Mouse (Mus musculus) limb, embryonic 15.5 days (tissue): ENCODE results near the gene Spin2c. TPM values are rescaled to one million over a fixed set of nuclear protein-coding genes. Genes with fewer than 3 reads are reported as not detected.

Source experiments
- ATAC-seq: fragments of 200-750 bp; cut with Nextera tagmentation; 2 replicates; pipeline ENCODE4 v1.8.0; 2017; ENCODE audit warnings: low read depth, moderate TSS enrichment; ENCODE audit not compliant: insufficient number of reproducible peaks, low FRiP score, low TSS enrichment
- H3K27ac ChIP-seq: fragments of 300-500 bp; sonication (generic); 2 replicates; pipeline ENCODE4 v1.5.1; 2015; ENCODE audit warnings: moderate library complexity, mild to moderate bottlenecking, inconsistent platforms
- H3K27me3 ChIP-seq: fragments of 300-500 bp; sonication (generic); 2 replicates; pipeline ENCODE4 v1.6.1; 2015; ENCODE audit warnings: inconsistent platforms
- H3K36me3 ChIP-seq: fragments of 300-500 bp; sonication (generic); 2 replicates; pipeline ENCODE4 v1.6.1; 2015; ENCODE audit warnings: inconsistent platforms
- H3K4me1 ChIP-seq: fragments of 300-500 bp; sonication (generic); 2 replicates; pipeline ENCODE4 v1.6.1; 2015; ENCODE audit warnings: inconsistent platforms
- H3K4me2 ChIP-seq: fragments of 300-500 bp; sonication (generic); 2 replicates; pipeline ENCODE4 v1.6.1; 2015; ENCODE audit warnings: mild to moderate bottlenecking, inconsistent platforms
- H3K4me3 ChIP-seq: fragments of 300-500 bp; sonication (generic); 2 replicates; pipeline ENCODE4 v1.5.1; 2015; ENCODE audit warnings: mild to moderate bottlenecking, inconsistent platforms
- H3K9ac ChIP-seq: fragments of 300-500 bp; sonication (generic); 2 replicates; pipeline ENCODE4 v1.6.1; 2015; ENCODE audit warnings: inconsistent platforms
- H3K9me3 ChIP-seq: fragments of 300-500 bp; sonication (generic); 2 replicates; pipeline ENCODE4 v1.6.1; 2016; ENCODE audit warnings: inconsistent platforms
- WGBS: fragments of 180-500 bp; shearing (Covaris S2); methylation state at CpG from one replicate; pipeline ENCODE4 v1.1.7; 2015; 5-methylcytosine and 5-hydroxymethylcytosine counted together
- polyA plus RNA-seq: library from polyadenylated mRNA; unstranded; fragments of >200 nt; fragmentation: Nextera tagmentation; extraction: Ambion mirVana; gene quantifications from 2 replicates; pipeline ENCODE4 v1.2.1, GENCODE M21; 2015

The Spin2c gene
- 19.0 and 19.5 TPM in 2 replicates for polyA plus RNA-seq

DNA sequence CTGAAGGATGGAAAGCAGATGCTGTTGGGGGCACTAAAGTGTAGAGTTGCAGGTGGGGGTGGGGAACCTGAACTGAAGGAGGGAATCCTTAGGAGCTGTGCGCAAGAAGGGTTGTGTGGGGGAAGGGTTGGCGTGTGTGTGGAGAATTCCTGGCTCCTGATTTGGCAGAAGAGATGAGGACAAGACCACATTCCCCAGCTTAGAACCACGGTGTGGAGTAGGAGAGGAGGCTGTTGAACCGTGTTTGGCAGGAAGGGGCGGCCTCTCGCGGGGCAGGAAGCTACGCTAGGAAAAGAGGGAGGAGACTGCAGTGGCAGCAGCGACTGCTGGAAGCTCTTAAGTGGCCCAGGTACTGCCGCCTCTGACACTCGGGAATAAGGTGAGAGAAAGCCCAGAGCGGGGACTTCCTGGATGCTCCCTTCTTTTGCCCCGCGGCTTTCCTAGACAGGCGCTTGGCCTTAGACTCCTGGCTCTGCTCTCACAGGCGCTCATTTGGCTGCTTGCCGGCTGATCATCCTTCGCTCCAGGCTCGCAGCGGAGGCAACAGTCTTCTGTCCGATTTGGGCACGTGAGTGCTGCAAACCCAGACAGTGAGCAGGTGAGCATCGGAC is at the start of gene Spin2c:
Gene Spin2c, plus strand, starts transcription at position 275 of the 611 bp plus-strand sequence.
- Histone ChIP-seq H3K4me2 (peak within 1 kb of the TSS; percentile 49), H3K9me3 (no peaks in the 10 kb centered on the region), H3K4me1 (no peaks in the 10 kb centered on the region), H3K4me3 (peak within 1 kb of the TSS; percentile 53), H3K27me3 (no peaks in the 10 kb centered on the region), H3K9ac (peak within 1 kb of the TSS; percentile 45), H3K36me3 (no peaks in the 10 kb centered on the region), H3K27ac (peak within 1 kb of the TSS; percentile 74)
- ATAC-seq: peak; percentile 77
- 18% methylated on average over 21 of the region's 23 CpGs for WGBS

DNA sequence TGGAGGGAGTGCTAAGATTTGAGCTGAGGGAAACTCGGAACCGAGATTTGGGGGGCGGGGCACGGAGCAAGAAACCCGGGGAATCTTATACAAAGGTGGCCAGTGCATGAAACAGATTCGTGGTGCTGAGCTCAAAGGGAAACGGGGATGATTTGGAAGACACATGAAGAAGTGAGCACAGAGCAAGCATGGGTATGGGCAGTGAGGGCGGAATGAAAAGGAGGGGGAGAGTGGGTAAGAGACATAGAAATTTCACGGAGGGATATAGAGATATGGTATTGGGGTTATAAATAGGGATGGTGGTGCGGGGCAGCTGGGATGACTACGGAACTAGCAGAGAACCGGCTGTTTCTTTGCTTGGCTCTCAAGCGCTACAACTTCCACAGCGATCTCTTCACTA is 581 bp downstream of the Spin2c start:
- no peaks in the 10 kb centered on the region for H3K9me3 ChIP-seq
- 26% methylated on average over 14 of the region's 14 CpGs for WGBS
- H3K36me3 ChIP-seq: no peaks in the 10 kb centered on the region
- ATAC-seq: no peak
- H3K9ac ChIP-seq: peak overlapping the region; percentile 45; the same call in 1 of the 2 replicates
- peak overlapping the region; percentile 74; the same call in 1 of the 2 replicates for H3K27ac ChIP-seq
- H3K4me2 ChIP-seq: peak overlapping the region; percentile 49
- no peaks in the 10 kb centered on the region for H3K4me1 ChIP-seq
- H3K4me3 ChIP-seq: peak overlapping the region; percentile 53
- H3K27me3 ChIP-seq: no peaks in the 10 kb centered on the region

Other genes starting within 250 kb of the Spin2c start
- gene Kctd12b, start 135.8 kb upstream of the Spin2c start, polyA plus RNA-seq: 7.7 and 8.3 TPM in 2 replicates
- gene Nbdy, start 108.6 kb upstream of the Spin2c start, polyA plus RNA-seq: 114 and 117 TPM in 2 replicates
- not detected in 2 replicates for gene Samt1, start 180.4 kb downstream of the Spin2c start, polyA plus RNA-seq
- gene 4921511M17Rik, start 201.6 kb downstream of the Spin2c start, polyA plus RNA-seq: not detected in 2 replicates
- not detected in 2 replicates for gene Gm10057, start 222.8 kb downstream of the Spin2c start, polyA plus RNA-seq